Mouse (Mus musculus): Measurements from ENCODE around the gene Csnk1d. TPM values are rescaled to one million over a fixed set of nuclear protein-coding genes. Genes with fewer than 3 reads are reported as not detected.
A peak's percentile ranks its signal among the peaks of the same experiment; 100 is the strongest.

Gene Csnk1d
- polyA plus RNA-seq, 1 experiment from 2014 or later: 77.4 TPM

- DNase-seq (ENCODE audit: low spot score): no peak
- H3K4me1 ChIP-seq (replicated peaks; ENCODE audit: control insufficient read depth, insufficient read depth, low read length): no peaks in the 10 kb centered on the region
- no peak overlapping the region for H3K27ac ChIP-seq
- H3K36me3 ChIP-seq (replicated peaks; ENCODE audit: control insufficient read depth, insufficient read depth): no peaks in the 10 kb centered on the region
- no peaks in the 10 kb centered on the region for H3K9me3 ChIP-seq (ENCODE audit: control insufficient read depth, low read length)
- WGBS: 67% methylated on average over 6 of the region's 6 CpGs
- ATAC-seq (ENCODE audit: low FRiP score): no peak
- H3K27me3 ChIP-seq (ENCODE audit: control insufficient read depth, insufficient read depth, low read length): no peaks in the 10 kb centered on the region
- H3K4me2 ChIP-seq (replicated peaks): no peak overlapping the region
- H3K9ac ChIP-seq: no peak overlapping the region
- H3K4me3 ChIP-seq (replicated peaks; ENCODE audit: low read length): no peak overlapping the region
These were observed 51.3 kb downstream of the Csnk1d start for GRCm38 (mm10) chr11:120939712-120940341.

- H3K4me1 ChIP-seq (replicated peaks; ENCODE audit: control insufficient read depth, insufficient read depth, low read length): no peaks in the 10 kb centered on the region
- no peak overlapping the region for H3K4me3 ChIP-seq (replicated peaks; ENCODE audit: low read length)
- DNase-seq (ENCODE audit: low spot score) (no peak), ATAC-seq (ENCODE audit: low FRiP score) (no peak)
- 45% methylated on average over 4 of the region's 4 CpGs for WGBS
- H3K9me3 ChIP-seq (ENCODE audit: control insufficient read depth, low read length): no peaks in the 10 kb centered on the region
- no peaks in the 10 kb centered on the region for H3K36me3 ChIP-seq (replicated peaks; ENCODE audit: control insufficient read depth, insufficient read depth)
- no peak overlapping the region for H3K27ac ChIP-seq
- no peak overlapping the region for H3K4me2 ChIP-seq (replicated peaks)
- H3K27me3 ChIP-seq (ENCODE audit: control insufficient read depth, insufficient read depth, low read length): no peaks in the 10 kb centered on the region
- no peak overlapping the region for H3K9ac ChIP-seq
These were observed 52.3 kb downstream of the Csnk1d start for GRCm38 (mm10) chr11:120938795-120939194.

- Histone ChIP-seq H3K27me3 (ENCODE audit: control insufficient read depth, insufficient read depth, low read length) (no peaks in the 10 kb centered on the region), H3K4me2 (replicated peaks) (no peak overlapping the region), H3K4me1 (replicated peaks; ENCODE audit: control insufficient read depth, insufficient read depth, low read length) (peaks cover 3% of the 10 kb centered on the region; the same call in 1 of the 2 replicates), H3K9ac (no peak overlapping the region), H3K27ac (no peak overlapping the region), H3K36me3 (replicated peaks; ENCODE audit: control insufficient read depth, insufficient read depth) (no peaks in the 10 kb centered on the region), H3K4me3 (replicated peaks; ENCODE audit: low read length) (no peak overlapping the region), H3K9me3 (ENCODE audit: control insufficient read depth, low read length) (no peaks in the 10 kb centered on the region)
- no peak for DNase-seq (ENCODE audit: low spot score)
- ATAC-seq (ENCODE audit: low FRiP score): no peak
- WGBS: 98% methylated on average over 1 of the region's 1 CpGs
These were observed 53.2 kb downstream of the Csnk1d start for GRCm38 (mm10) chr11:120937976-120938375.

- Histone ChIP-seq H3K4me3 (replicated peaks; ENCODE audit: low read length) (peak within 1 kb of the TSS; percentile 52), H3K27me3 (ENCODE audit: control insufficient read depth, insufficient read depth, low read length) (no peaks in the 10 kb centered on the region), H3K4me1 (replicated peaks; ENCODE audit: control insufficient read depth, insufficient read depth, low read length) (peaks cover 5% of the 10 kb centered on the region; the same call in 1 of the 2 replicates), H3K9ac (peak within 1 kb of the TSS; percentile 69), H3K36me3 (replicated peaks; ENCODE audit: control insufficient read depth, insufficient read depth) (no peaks in the 10 kb centered on the region), H3K4me2 (replicated peaks) (peak within 1 kb of the TSS; percentile 82), H3K9me3 (ENCODE audit: control insufficient read depth, low read length) (no peaks in the 10 kb centered on the region), H3K27ac (no peak within 1 kb of the TSS; the same call in 1 of the 2 replicates)
- DNase-seq (ENCODE audit: low spot score) (peak; percentile 94), ATAC-seq (ENCODE audit: low FRiP score) (peak; percentile 92)
- WGBS: 8% methylated on average over 44 of the region's 44 CpGs
These were observed 58.3 kb downstream of the Csnk1d start, which contains the start of gene Ccdc57 for GRCm38 (mm10) chr11:120932564-120933398. TSS of gene Ccdc57 (minus strand) at chr11:120932872.

DNA sequence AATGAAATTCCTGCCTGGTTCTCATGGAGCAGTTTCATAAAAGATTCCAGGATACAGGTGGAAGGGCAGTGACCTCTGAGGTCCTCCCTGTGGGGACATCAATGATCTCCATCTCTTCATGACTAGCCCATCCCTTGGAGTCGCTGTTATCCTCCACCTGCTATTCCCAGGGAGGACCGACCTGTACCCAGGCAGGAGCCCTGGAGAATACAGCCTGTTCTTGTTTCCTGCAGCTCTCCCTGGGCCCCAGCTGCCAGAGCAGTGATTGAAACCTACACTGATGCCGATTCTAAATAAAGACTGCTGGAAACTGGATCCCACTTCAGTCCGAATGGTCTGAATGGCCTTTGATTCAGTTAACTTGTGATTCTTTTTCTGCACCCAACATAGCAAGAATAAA, 59.7 kb downstream of the Csnk1d start:
- H3K36me3 ChIP-seq (replicated peaks; ENCODE audit: control insufficient read depth, insufficient read depth): no peaks in the 10 kb centered on the region
- ATAC-seq (ENCODE audit: low FRiP score) (no peak), DNase-seq (ENCODE audit: low spot score) (no peak)
- H3K27ac ChIP-seq: no peak overlapping the region
- H3K9ac ChIP-seq: no peak overlapping the region
- peak overlapping the region; percentile 82; the same call in 1 of the 2 replicates for H3K4me2 ChIP-seq (replicated peaks)
- H3K27me3 ChIP-seq (ENCODE audit: control insufficient read depth, insufficient read depth, low read length): no peaks in the 10 kb centered on the region
- H3K4me3 ChIP-seq (replicated peaks; ENCODE audit: low read length): no peak overlapping the region
- no peaks in the 10 kb centered on the region for H3K9me3 ChIP-seq (ENCODE audit: control insufficient read depth, low read length)
- H3K4me1 ChIP-seq (replicated peaks; ENCODE audit: control insufficient read depth, insufficient read depth, low read length): peaks cover 5% of the 10 kb centered on the region; the same call in 1 of the 2 replicates
- 90% methylated on average over 4 of the region's 4 CpGs for WGBS

DNA sequence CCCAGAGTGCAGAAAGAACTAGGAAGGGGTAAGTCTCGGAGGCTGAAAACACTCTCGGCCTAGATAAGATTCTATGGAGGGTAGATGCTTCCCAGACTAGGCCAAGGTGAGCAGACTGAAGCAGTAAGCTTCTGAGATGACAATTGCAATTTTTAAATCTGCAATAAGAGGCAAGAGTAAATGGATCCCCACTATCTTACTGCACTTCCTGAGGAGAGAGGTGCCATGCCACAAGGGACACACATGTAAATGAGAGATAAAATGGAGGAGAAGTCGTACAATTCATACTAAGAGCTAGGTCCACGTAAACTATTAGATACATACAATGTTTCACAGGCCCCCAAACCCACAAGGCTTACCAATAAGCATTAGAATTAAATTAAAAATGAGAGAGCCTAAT, 62.7 kb downstream of the Csnk1d start:
- Histone ChIP-seq H3K9ac (no peak overlapping the region), H3K27ac (no peak overlapping the region), H3K9me3 (ENCODE audit: control insufficient read depth, low read length) (no peaks in the 10 kb centered on the region), H3K27me3 (ENCODE audit: control insufficient read depth, insufficient read depth, low read length) (no peaks in the 10 kb centered on the region), H3K4me2 (replicated peaks) (no peak overlapping the region), H3K4me1 (replicated peaks; ENCODE audit: control insufficient read depth, insufficient read depth, low read length) (peaks cover 5% of the 10 kb centered on the region; the same call in 1 of the 2 replicates), H3K4me3 (replicated peaks; ENCODE audit: low read length) (no peak overlapping the region), H3K36me3 (replicated peaks; ENCODE audit: control insufficient read depth, insufficient read depth) (peaks cover 17% of the 10 kb centered on the region)
- no peak for DNase-seq (ENCODE audit: low spot score)
- ATAC-seq (ENCODE audit: low FRiP score): no peak
- WGBS: 92% methylated on average over 4 of the region's 4 CpGs

- no peak overlapping the region for H3K9ac ChIP-seq
- no peak for ATAC-seq (ENCODE audit: low FRiP score)
- H3K27me3 ChIP-seq (ENCODE audit: control insufficient read depth, insufficient read depth, low read length): no peaks in the 10 kb centered on the region
- no peaks in the 10 kb centered on the region for H3K4me1 ChIP-seq (replicated peaks; ENCODE audit: control insufficient read depth, insufficient read depth, low read length)
- H3K36me3 ChIP-seq (replicated peaks; ENCODE audit: control insufficient read depth, insufficient read depth): peaks cover 56% of the 10 kb centered on the region
- DNase-seq (ENCODE audit: low spot score): no peak
- no peaks in the 10 kb centered on the region for H3K9me3 ChIP-seq (ENCODE audit: control insufficient read depth, low read length)
- no peak overlapping the region for H3K4me2 ChIP-seq (replicated peaks)
- H3K4me3 ChIP-seq (replicated peaks; ENCODE audit: low read length): no peak overlapping the region
- no peak overlapping the region for H3K27ac ChIP-seq
- 97% methylated on average over 3 of the region's 3 CpGs for WGBS
These were observed 68.6 kb downstream of the Csnk1d start for GRCm38 (mm10) chr11:120922528-120922927.

- Histone ChIP-seq H3K4me1 (replicated peaks; ENCODE audit: control insufficient read depth, insufficient read depth, low read length) (no peaks in the 10 kb centered on the region), H3K36me3 (replicated peaks; ENCODE audit: control insufficient read depth, insufficient read depth) (peaks cover 51% of the 10 kb centered on the region), H3K4me3 (replicated peaks; ENCODE audit: low read length) (no peak overlapping the region), H3K9ac (no peak overlapping the region), H3K4me2 (replicated peaks) (no peak overlapping the region), H3K9me3 (ENCODE audit: control insufficient read depth, low read length) (no peaks in the 10 kb centered on the region), H3K27ac (no peak overlapping the region), H3K27me3 (ENCODE audit: control insufficient read depth, insufficient read depth, low read length) (no peaks in the 10 kb centered on the region)
- DNase-seq (ENCODE audit: low spot score) (no peak), ATAC-seq (ENCODE audit: low FRiP score) (no peak)
- WGBS: 99% methylated on average over 5 of the region's 5 CpGs
These were observed 73.4 kb downstream of the Csnk1d start for GRCm38 (mm10) chr11:120917756-120918155.

GRCm38 (mm10) chr11:120916477-120916876, 74.7 kb downstream of the Csnk1d start:
- no peak overlapping the region for H3K27ac ChIP-seq
- no peak overlapping the region for H3K9ac ChIP-seq
- H3K4me2 ChIP-seq (replicated peaks): no peak overlapping the region
- 79% methylated on average over 3 of the region's 3 CpGs for WGBS
- no peaks in the 10 kb centered on the region for H3K4me1 ChIP-seq (replicated peaks; ENCODE audit: control insufficient read depth, insufficient read depth, low read length)
- H3K36me3 ChIP-seq (replicated peaks; ENCODE audit: control insufficient read depth, insufficient read depth): peaks cover 48% of the 10 kb centered on the region
- ATAC-seq (ENCODE audit: low FRiP score): no peak
- no peaks in the 10 kb centered on the region for H3K9me3 ChIP-seq (ENCODE audit: control insufficient read depth, low read length)
- DNase-seq (ENCODE audit: low spot score): no peak
- no peaks in the 10 kb centered on the region for H3K27me3 ChIP-seq (ENCODE audit: control insufficient read depth, insufficient read depth, low read length)
- H3K4me3 ChIP-seq (replicated peaks; ENCODE audit: low read length): no peak overlapping the region

Measured in hindbrain, embryonic 14.5 days (tissue).